Mouse (Mus musculus) layer of hippocampus, adult 2 months (tissue): ENCODE measurements at regions not wholly inside any gene's neighbourhood (a gene's known extent, or its start where the extent isn't known, plus 50 kb on each side); places are given as distances from the start of the nearest gene placed in this dataset.
A peak's percentile ranks its signal among the peaks of the same experiment; 100 is the strongest.
"Not testable (repeated sequence)": the region's sequence is repeated elsewhere in the genome, so short reads cannot be mapped to it uniquely, and the experiment has no call there.

Experiments used
- DNase-seq, 2 experiments: peaks; one replicate each; pipeline ENCODE4 v3.0.0; 2022; ENCODE audit warnings: low spot score in 2 of 2
- H3K27ac ChIP-seq: fragments of 200-600 bp; 2 replicates; pipeline ENCODE4 v1.8.1; 2022
- H3K4me3 ChIP-seq: fragments of 200-600 bp; 2 replicates; pipeline ENCODE4 v1.8.1; 2022; ENCODE audit warnings: mild to moderate bottlenecking
- CTCF ChIP-seq: fragments of 200-600 bp; conservative IDR thresholded peaks from 2 replicates; pipeline ENCODE4 v1.8.1; 2022; ENCODE audit warnings: antibody characterized with exemption, mild to moderate bottlenecking, moderate library complexity

DNA sequence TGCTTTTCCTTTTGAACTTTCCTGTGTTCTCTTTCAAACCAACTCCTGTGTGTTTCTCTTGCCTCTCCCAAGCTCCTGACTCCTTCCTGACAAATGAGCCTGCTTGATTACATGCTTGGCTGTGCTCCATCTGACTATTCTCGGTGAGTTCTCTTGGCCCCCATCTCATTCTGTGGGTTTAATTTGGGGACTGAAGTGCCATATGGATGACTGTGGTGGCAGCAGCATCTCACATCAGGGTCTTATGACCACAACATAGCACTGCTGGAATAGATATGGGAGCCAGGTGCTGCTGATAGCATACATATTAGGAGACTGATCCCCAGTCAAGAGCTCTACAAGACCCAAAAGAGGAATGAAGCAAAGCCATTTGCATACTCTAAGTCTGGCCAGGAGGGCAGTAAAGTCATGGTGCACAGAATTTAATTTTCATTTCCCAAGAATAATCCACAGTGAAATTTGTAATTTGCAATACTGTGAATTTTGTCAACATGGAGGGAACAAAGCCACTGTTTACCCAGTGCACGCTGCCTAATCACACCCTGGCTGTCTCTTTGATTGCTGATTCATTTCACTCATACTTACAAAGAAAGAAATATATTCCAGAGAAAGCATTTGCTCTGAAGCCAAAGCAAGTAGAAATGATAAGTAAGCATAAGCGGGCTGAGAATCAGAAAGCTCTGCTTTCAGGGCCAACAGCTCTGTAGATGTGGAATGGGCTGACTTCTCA lies 1478.4 kb upstream of the Gm7489 start:
- no peak overlapping the region for H3K27ac ChIP-seq
- H3K4me3 ChIP-seq, result no peak overlapping the region
- no peak for TF ChIP-seq CTCF
- no peak for DNase-seq

DNA sequence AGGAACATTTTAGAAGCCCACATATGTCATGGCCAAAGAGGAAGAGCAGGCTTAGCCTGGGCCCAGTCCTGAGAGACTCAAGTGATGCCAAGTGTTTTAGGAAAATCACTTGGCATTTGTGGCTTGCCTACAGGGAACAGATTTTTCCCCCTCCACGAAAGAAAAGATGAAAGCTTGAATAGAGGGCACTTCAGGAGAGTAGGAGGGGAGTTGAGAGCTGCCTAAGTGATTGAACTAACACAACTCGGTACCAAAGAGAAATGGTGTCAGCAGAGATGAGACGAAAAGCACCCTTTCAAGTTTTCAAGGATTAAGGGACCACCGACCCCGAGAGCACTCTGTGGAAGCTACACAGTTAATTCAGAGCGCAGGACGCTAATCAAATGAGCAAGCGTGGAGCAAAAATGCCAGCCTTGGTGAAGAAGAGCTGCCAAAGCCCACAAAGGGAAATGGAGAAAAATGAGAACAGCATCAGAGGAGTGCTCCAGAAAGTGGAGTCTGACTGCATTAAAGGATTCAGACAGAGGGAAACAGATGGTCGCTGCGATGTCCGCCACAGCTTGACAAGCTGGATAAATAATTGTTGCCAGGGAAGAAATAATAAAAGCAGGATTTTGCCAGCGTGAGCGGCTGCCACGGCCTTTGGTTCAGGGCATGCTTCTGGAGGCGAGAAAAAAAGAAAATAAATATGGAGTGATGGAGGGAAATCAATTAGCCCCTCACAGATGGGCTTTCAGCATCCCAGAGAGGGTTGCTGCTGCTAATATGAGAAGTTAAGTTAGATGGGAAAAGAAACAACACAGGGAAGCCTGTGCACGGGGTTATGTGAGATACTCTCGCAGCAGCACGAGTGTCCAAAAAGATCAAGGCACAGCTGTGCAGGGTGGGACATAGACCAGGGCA lies 1471.6 kb upstream of the Gm7489 start:
- Histone ChIP-seq H3K27ac (peak overlapping the region; percentile 83), H3K4me3 (peak overlapping the region; percentile 35)
- TF ChIP-seq CTCF, result no peak
- DNase-seq, result peak; percentile 66 to 75

DNA sequence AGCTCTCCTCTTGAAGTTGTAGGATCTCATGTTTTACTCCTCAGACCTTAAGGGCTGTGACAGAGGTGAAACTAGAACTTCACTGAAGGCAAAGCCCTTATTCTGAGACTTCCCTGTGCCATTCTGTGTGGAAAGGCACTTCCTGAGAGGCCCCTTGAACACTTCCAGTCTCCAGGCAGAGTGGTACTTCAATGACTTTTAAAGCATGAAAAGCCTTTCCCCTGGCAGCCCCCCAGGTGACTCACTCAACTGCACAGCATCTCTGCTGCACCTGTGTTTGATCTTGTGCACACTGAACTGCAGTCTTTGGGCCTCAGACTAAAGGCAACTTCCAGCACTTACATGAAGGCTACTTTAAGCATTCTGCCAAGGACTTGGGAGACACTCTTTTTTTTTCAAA lies 1458.7 kb upstream of the Gm7489 start:
- TF ChIP-seq CTCF, result no peak
- H3K4me3 ChIP-seq, result no peak overlapping the region
- DNase-seq, result no peak
- no peak overlapping the region for H3K27ac ChIP-seq

DNA sequence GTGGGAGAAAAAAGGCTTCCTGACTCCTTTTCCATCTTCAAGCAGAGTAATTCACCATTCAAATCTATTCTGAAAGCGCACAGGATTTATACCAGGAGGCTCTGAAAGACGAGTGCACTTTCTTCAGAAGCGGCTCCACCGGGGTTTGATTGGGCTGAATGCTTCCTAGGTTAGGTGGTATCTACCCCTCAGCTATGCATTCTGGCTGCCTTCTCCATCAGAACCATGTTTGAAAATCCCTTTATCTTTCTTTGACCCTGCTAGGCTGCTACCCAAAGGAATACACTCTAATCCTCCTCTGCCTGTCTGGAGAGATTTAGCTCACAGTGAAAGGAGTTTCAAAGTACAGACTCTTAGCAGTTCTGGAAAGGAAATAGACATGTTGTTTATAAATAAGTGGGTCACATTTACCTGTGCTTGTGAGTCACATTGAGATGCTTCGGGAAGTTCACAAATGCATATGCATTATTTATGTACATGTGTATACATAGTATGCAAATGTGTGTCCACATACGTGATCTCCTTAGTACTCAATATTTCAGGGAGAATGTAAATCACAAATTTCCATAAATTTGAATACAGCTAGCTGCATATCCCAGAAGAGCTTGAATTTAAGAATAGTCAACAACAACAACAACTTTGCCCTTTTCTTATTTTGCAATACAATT lies 1454.1 kb upstream of the Gm7489 start:
- H3K4me3 ChIP-seq, result no peak overlapping the region
- TF ChIP-seq CTCF, result no peak
- no peak for DNase-seq
- no peak overlapping the region for H3K27ac ChIP-seq

DNA sequence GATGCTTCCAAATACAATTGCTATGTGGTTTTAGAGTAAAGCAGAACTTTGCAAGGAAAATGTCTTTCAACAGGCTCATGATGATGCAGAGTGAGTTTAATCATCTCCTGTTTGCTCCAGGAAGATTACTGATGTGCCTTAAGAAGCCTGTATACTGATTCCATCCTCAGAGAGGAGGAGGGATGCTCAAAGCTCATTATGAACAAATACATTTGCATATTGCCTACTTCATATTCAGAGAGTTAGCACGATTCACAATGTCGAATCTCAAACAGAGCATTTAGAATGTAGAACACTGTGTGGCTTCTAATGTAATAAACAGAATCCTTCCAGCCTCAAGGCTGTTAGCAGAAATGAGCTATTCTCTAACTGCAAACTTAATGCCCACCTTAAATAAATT lies 1451.1 kb upstream of the Gm7489 start:
- no peak for DNase-seq
- Histone ChIP-seq H3K4me3 (no peak overlapping the region), H3K27ac (no peak overlapping the region)
- TF ChIP-seq CTCF, result no peak

DNA sequence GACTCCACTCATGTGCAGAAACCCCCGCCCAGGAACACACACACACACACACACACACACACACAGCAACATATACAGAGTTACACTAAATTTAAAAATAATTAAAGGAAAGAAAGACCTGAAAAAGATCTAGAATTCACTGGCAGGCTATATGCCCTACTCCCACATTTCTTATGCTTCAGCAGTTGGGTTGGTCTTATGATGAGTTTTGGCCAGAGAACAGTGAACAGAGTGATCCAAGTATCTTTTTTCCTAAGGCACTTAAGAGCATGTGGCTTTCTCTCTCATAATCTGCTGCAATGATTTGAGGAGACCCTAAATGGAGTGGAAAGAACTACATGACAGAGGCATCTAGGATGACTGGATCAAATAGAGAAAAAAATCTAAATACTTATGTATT lies 1446.3 kb upstream of the Gm7489 start:
- H3K27ac ChIP-seq, result no peak overlapping the region
- peak; percentile 16 to 23 for DNase-seq
- no peak for TF ChIP-seq CTCF
- H3K4me3 ChIP-seq, result no peak overlapping the region

DNA sequence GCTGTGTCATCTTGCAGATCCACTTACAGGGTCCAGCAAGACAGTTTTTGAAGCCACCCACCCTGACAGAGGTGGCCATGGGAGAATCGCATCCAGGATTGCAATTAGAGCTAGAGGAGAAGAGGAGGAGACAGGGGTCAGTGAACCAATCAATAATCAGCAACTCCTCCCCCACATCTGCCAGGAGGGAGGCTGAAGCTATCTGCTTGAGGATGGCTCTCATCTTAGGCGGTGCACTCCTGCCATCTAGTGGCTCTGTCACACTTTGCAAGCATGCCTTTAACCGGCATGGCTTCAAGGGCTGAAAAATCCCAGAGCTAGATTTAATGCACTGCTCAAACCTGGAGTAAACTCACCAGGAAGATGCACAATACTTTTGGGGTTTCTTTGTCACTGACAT lies 1425.9 kb upstream of the Gm7489 start:
- Histone ChIP-seq H3K4me3 (no peak overlapping the region), H3K27ac (peak overlapping the region; percentile 16; the same call in 1 of the 2 replicates)
- TF ChIP-seq CTCF, result peak; percentile 99
- DNase-seq, result peak; percentile 88 to 93

DNA sequence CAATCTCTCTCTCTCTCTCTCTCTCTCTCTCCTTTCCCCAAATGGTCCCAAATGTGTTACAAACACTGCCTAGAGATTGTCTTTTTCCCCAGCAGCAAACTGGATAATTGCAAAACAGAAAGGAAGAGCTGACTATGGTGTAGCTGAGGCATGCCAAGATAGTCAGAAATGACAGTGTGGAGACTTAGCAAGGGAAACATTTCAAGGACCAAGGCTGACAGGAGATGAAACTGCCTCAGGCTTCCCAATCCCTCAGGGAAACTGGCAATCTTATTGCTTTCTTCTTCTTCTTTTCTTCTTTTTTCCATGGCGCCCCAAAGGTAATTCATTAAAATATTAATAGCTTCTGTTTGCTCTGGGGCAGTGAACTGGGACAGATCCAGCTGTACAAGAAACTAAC lies 1425.4 kb upstream of the Gm7489 start:
- TF ChIP-seq CTCF, result no peak
- DNase-seq, result no peak
- H3K27ac ChIP-seq, result no peak overlapping the region

DNA sequence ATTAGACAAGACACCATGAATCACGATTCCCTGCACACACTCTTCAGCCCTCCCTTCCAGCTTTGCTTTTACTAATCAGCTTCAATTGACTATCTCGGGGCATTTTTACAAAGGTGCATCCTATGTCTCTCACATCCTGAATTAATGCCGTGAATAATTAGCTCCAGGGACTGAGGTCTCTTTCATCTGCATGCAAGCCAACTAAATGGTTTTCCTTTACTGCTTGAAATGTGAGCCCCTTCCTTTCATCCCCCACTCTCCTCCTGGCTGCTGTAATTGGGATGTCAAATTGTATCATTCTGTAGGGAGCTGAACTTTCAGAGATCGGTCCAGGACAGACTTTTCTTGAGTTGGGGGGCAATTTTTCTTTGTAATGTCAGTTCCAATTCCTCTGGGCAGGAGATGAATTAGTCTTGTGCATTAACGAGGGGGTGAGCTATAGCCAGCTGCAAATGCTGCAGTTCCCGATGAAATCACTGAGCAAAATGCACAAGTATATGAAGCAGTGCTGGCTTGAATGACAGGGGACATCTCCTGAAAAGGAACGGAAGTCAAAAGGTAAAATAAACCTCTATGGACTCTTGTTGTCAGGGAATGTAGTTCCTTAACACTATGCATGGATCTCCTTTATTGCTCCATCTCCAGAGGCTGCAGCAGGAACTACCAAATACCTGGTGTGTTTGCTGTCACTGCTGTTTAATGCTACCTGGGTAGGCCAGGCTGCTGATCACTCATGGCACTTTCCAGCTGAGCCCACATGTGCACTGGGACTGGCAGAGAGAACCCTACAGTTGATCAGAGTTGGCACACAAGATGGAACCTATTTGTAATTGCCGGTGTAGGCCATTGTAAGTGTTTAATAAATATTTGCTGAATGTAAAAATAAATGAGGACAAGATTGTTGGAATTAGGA lies 1420.2 kb upstream of the Gm7489 start:
- no peak overlapping the region for H3K27ac ChIP-seq
- no peak for TF ChIP-seq CTCF
- no peak for DNase-seq
- no peak overlapping the region for H3K4me3 ChIP-seq

More for the DNA sequence above, 1425.4 kb upstream of the Gm7489 start:
- no peak overlapping the region for H3K4me3 ChIP-seq

DNA sequence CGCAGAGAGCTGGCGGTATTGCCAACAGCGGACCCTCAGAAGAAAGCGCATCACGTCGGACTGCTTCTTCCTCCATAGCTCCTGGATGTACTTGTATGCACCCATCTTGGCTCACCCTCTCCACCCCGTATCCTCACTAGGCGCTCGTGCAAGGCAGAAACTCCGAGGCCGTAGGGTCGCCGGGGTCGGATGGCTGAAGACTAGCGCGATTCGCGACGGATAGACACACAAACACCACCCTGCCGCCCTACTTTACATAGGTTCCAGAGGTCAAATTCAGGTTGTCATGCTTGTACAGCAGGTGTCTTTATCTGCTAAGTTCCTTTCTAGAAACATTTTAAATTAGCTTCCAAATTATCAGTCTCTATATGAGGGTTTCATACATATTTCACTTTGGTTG lies 1406.6 kb upstream of the Gm7489 start:
- not testable (repeated sequence) for H3K27ac ChIP-seq, DNase-seq, H3K4me3 ChIP-seq

DNA sequence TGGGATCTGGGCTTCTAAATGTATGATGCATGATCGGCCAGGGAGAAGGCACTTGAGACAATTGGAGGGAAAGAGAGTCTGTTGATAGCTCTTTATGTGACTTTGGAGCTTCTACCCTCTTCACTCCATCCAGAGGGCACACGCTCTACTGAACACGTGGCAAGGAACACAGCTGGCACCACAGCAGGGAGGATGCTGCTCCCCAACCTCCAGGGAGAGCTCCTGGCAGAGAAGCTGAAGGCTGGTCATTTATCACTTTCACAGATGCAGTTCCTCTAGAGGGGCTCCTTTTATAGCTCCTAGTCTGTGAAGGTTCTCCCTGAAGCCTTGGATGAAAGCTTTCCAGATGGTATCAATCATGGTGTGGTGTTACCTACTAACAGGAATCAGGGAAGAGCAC lies 1403.9 kb upstream of the Gm7489 start:
- Histone ChIP-seq H3K27ac (no peak overlapping the region), H3K4me3 (no peak overlapping the region)
- no peak for DNase-seq
- TF ChIP-seq CTCF, result no peak

DNA sequence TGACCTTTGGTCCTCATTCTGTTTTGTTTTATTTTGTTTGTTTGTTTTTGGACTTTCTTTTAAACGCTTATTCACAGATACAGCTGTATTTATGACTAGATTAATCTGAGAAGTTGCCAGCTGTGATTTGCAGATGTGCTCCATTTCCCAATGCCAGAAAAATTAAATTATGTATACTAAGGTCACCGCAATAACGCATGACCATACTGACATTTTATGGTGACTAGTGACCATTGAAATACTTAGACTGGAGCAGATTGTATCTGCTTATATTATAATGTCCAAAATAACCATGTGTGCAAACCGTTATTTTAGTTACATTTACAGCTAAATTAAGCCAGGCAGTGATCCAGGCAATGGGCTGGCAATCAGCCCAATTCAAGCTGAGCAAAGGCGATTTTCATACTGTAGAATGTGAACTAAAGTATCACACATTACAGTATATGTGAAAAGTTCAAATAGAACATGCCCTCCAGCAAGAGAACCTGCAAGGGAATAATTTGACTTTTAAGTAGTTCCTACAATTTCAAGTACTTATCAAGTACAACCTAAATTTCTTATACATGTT lies 1401.0 kb upstream of the Gm7489 start:
- no peak for TF ChIP-seq CTCF
- DNase-seq, result no peak
- no peak overlapping the region for H3K4me3 ChIP-seq
- H3K27ac ChIP-seq, result no peak overlapping the region
